Mouse (Mus musculus) embryonic facial prominence, embryonic 13.5 days (tissue): Measurements from ENCODE around the gene Sema7a. TPM values are rescaled to one million over a fixed set of nuclear protein-coding genes. Genes with fewer than 3 reads are reported as not detected.

ENCODE experiments used
- ATAC-seq: fragments of 200-750 bp; cut with Nextera tagmentation; 2 replicates; pipeline ENCODE4 v1.8.0; 2017; ENCODE audit warnings: low read depth; ENCODE audit not compliant: insufficient number of reproducible peaks, insufficient read depth, low FRiP score, low TSS enrichment
- H3K27ac ChIP-seq: fragments of 300-500 bp; sonication (generic); 2 replicates; pipeline ENCODE4 v1.5.1; 2015; ENCODE audit warnings: moderate library complexity, mild to moderate bottlenecking, inconsistent platforms
- H3K27me3 ChIP-seq: fragments of 300-500 bp; sonication (generic); 2 replicates; pipeline ENCODE4 v1.6.1; 2015; ENCODE audit warnings: mild to moderate bottlenecking, inconsistent platforms
- H3K36me3 ChIP-seq: fragments of 300-500 bp; sonication (generic); 2 replicates; pipeline ENCODE4 v1.6.1; 2015; ENCODE audit warnings: mild to moderate bottlenecking, inconsistent platforms
- H3K4me1 ChIP-seq: fragments of 300-500 bp; sonication (generic); 2 replicates; pipeline ENCODE4 v1.6.1; 2015; ENCODE audit warnings: inconsistent platforms
- H3K4me2 ChIP-seq: fragments of 300-500 bp; sonication (generic); 2 replicates; pipeline ENCODE4 v1.6.1; 2015; ENCODE audit warnings: moderate library complexity, mild to moderate bottlenecking, inconsistent platforms
- H3K4me3 ChIP-seq: fragments of 300-500 bp; sonication (generic); 2 replicates; pipeline ENCODE4 v1.5.1; 2015; ENCODE audit warnings: mild to moderate bottlenecking, inconsistent platforms
- H3K9ac ChIP-seq: fragments of 300-500 bp; sonication (generic); 2 replicates; pipeline ENCODE4 v1.6.1; 2015; ENCODE audit warnings: mild to moderate bottlenecking, inconsistent platforms
- H3K9me3 ChIP-seq: fragments of 300-500 bp; sonication (generic); 2 replicates; pipeline ENCODE4 v1.6.1; 2016; ENCODE audit warnings: inconsistent platforms
- WGBS: fragments of 180-500 bp; shearing (Covaris S2); methylation state at CpG from one replicate; pipeline ENCODE4 v1.1.7; 2015; ENCODE audit warnings: mixed read lengths; 5-methylcytosine and 5-hydroxymethylcytosine counted together
- polyA plus RNA-seq: library from polyadenylated mRNA; unstranded; fragments of >200 nt; fragmentation: Nextera tagmentation; extraction: Ambion mirVana; gene quantifications from 2 replicates; pipeline ENCODE4 v1.2.1, GENCODE M21; 2015

The Sema7a gene
- polyA plus RNA-seq, 1 experiment from 2014 or later = 0.55 TPM

DNA sequence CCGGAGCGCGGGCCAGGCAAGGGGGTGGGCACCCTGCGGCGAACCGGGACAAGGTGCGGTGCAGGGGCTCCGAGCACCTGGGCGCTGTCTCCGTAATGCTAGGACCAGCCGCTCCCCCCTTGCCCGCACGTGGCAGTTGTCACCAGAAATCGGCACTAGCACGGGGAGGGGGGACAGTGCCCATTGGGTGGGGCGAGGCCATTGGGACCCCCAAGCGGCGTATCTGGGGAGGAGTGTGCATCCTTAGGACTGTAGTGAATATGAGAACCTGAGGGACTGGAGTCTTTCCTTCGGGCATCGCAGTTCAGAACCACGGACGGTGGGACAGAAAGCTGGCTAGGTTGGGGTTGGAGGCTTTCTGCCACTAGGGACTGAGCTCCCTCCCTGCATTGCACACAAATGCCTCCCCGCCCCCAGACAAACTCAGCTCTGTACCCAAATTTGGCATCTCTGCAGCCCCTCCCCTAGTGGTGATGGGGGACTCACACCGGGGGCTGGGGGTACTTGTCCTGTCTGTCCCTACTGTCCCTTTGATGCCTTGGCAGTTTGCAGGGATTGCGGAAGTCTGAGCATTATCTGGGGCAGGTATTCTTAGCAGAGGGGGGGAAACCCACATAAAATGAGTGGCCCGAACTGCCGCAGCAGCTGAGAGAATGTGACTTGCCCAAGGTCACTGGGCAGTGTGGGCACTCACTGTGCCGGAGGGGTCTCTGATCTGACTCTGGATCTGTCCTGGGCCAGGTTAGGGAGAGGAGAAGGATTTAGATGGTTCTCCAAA lies 1.1 kb downstream of the Sema7a start:
- no peaks in the 10 kb centered on the region for H3K9me3 ChIP-seq
- peak overlapping the region; percentile 69 for H3K4me3 ChIP-seq
- H3K9ac ChIP-seq = peak overlapping the region; percentile 76
- H3K4me1 ChIP-seq = peaks cover 29% of the 10 kb centered on the region
- no peak overlapping the region for H3K27ac ChIP-seq
- WGBS = 7% methylated on average over 28 of the region's 28 CpGs
- peak overlapping the region; percentile 98 for H3K4me2 ChIP-seq
- no peaks in the 10 kb centered on the region for H3K36me3 ChIP-seq
- H3K27me3 ChIP-seq = peaks cover 83% of the 10 kb centered on the region
- ATAC-seq = peak; percentile 32; the same call in 1 of the 2 replicates

DNA sequence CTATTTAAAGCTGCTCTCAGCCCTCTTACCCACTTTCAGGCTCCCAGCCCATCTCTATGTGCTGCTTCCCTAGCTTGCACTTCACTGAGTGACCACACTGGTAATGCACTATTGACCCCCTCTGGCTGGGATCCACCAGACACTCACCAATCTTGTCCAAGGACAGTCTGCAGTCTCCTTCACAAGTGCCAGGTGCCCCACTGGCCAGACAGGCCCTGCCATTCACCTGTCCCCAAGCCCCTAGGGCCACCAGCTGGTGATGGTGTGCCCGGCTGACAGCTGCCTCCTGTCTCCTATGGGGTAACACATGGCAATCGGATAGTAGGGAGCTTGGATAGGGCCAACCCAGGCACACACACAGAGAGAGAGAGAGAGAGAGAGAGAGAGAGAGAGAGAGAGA lies 2.1 kb downstream of the Sema7a start:
- Histone ChIP-seq H3K27ac (no peak overlapping the region), H3K27me3 (peaks cover 85% of the 10 kb centered on the region), H3K9me3 (no peaks in the 10 kb centered on the region), H3K4me3 (no peak overlapping the region), H3K36me3 (no peaks in the 10 kb centered on the region), H3K4me1 (peaks cover 30% of the 10 kb centered on the region), H3K9ac (no peak overlapping the region), H3K4me2 (no peak overlapping the region; the same call in 1 of the 2 replicates)
- no peak for ATAC-seq
- 61% methylated on average over 2 of the region's 2 CpGs for WGBS

DNA sequence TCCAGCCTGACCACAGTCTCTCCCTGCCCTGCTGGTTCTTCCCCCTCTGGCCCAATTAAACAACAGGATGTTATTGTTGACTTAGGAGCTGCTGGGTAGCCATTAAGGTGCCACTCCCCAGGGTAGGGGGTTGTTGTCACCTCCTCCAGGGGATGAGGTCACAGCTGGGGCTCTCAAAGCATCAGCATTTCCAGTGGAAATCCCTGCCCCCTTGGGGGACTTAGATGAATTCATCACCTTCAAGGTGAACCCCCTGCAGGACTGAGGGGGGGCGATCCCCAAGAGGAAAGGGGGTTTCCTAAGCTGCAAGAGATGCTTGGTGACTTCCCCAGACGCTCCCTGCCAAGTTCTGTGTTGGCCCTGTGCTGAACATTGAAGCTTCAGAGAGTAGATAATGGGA lies 3.2 kb downstream of the Sema7a start:
- Histone ChIP-seq H3K4me2 (no peak overlapping the region), H3K9me3 (no peaks in the 10 kb centered on the region), H3K4me1 (peaks cover 30% of the 10 kb centered on the region), H3K27me3 (peaks cover 77% of the 10 kb centered on the region), H3K4me3 (no peak overlapping the region), H3K9ac (no peak overlapping the region), H3K36me3 (no peaks in the 10 kb centered on the region), H3K27ac (no peak overlapping the region)
- 29% methylated on average over 2 of the region's 2 CpGs for WGBS
- ATAC-seq = no peak

- Histone ChIP-seq H3K9me3 (no peaks in the 10 kb centered on the region), H3K4me1 (peaks cover 29% of the 10 kb centered on the region), H3K36me3 (no peaks in the 10 kb centered on the region), H3K9ac (no peak overlapping the region), H3K27me3 (peaks cover 74% of the 10 kb centered on the region), H3K27ac (no peak overlapping the region), H3K4me2 (no peak overlapping the region), H3K4me3 (no peak overlapping the region)
- ATAC-seq = no peak
- 28% methylated on average over 5 of the region's 5 CpGs for WGBS
These were observed 4.7 kb downstream of the Sema7a start for GRCm38 (mm10) chr9:57944572-57944971.

DNA sequence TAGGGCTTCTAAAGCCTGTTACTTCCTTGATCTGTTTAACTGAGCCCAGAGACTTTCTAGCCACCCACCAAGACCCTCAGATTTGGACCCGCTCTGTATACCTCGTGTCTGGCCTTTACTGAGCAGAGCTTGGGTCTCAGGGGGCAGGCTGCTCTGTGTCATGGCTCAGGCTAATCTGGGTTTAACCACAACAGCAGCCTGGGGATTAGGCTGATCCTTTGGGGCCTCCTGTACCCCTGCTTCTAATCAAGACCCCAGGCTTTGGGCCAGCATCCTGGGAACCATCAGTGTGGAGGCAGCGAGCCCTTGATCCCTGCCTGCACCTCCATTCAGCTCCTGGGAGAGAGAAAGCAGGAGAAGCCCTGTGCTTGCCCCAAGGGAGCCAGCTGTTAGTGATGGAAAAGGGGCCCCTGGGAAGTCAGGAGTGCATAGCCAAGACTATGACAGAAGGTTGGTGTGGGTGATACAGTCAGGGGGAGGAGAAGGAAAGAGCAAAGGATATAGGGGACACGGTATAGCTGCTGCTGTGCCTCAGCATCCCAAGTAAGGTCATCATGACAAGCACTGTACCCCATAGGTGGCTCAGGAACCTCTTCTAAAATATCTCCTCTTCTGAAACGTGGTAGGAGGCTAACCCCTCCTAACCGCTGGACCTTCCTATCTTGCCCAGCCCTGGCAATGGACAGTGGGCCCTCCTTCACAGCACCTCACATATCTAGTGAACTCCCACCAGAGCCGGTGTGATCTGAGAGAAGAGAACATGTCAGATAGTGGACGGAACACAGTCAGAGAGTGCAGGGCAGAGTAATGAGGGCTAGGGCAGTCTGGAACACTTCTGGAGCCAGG lies 6.1 kb downstream of the Sema7a start:
- H3K27me3 ChIP-seq = peaks cover 74% of the 10 kb centered on the region
- no peak overlapping the region for H3K9ac ChIP-seq
- ATAC-seq = no peak
- WGBS = 62% methylated on average over 8 of the region's 8 CpGs
- H3K4me3 ChIP-seq = no peak overlapping the region
- peaks cover 32% of the 10 kb centered on the region for H3K4me1 ChIP-seq
- no peaks in the 10 kb centered on the region for H3K36me3 ChIP-seq
- no peaks in the 10 kb centered on the region for H3K9me3 ChIP-seq
- H3K27ac ChIP-seq = no peak overlapping the region
- H3K4me2 ChIP-seq = no peak overlapping the region

DNA sequence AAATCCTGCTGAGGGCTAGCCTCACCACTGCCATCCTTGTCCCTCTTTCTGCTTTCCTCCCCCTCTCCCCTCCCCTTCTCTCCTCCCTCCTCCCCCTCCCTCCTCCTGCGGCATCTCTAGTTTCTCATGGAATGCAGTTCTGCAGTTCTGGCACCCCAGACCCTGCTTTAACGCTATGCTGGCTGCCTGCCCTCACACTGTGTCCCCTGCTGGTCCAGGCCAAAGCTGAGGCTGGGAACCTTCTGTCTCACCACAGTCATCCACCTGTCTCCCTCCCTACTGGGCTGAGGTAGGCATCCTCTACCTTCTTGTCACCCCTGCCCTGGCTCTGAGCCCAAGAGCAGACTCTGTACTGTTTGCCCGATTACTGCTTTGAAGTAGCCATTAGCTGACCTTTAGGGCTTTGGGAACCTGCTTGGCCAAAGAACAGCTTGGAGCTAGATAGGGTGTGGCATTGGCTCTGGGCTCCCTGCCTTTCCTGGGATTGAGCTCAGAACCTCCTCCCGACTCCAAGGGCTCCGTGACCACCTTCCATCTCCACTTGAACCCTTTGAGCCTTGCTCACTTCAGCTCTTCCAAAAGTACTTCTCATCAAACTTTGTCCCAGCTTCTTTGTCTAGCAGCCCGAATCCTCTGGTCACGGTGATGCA lies 7.6 kb downstream of the Sema7a start:
- Histone ChIP-seq H3K4me2 (no peak overlapping the region), H3K4me3 (no peak overlapping the region), H3K9ac (no peak overlapping the region), H3K9me3 (no peaks in the 10 kb centered on the region), H3K36me3 (no peaks in the 10 kb centered on the region), H3K27me3 (peaks cover 60% of the 10 kb centered on the region), H3K27ac (no peak overlapping the region), H3K4me1 (peaks cover 42% of the 10 kb centered on the region)
- 52% methylated on average over 7 of the region's 7 CpGs for WGBS
- ATAC-seq = no peak

DNA sequence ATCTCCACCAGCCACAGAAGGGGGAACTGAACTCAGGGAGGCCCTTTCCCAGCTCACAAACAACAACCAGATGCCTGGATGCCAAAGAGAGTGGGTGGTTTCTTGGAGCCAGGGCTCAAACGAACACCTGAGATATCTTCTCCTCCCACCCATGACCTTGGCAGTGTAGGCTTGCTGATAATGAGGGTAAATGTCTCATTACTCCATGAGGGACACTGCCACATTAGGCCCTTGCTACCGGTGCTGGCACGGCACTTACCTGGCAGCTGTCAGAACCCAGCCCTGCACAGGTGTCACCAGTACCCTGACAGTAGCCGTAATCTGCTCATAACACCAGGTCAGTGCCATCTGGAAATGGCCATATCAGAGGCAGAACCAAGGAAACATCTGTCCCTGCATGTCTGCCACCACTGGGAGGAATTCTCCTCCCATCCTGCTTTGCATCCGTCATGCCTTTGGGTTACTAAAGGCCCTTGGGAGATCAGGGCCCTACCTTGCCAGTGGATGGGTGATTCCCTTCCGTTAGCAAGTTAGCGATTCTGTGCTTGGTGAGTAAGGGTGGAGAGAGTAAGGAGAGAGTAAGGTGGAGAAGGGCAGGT lies 8.5 kb downstream of the Sema7a start:
- no peak for ATAC-seq
- WGBS = 82% methylated on average over 7 of the region's 7 CpGs
- peaks cover 50% of the 10 kb centered on the region for H3K27me3 ChIP-seq

GRCm38 (mm10) chr9:57949102-57949704 lies 9.3 kb downstream of the Sema7a start:
- H3K9ac ChIP-seq = no peak overlapping the region
- no peak overlapping the region for H3K27ac ChIP-seq
- peaks cover 51% of the 10 kb centered on the region for H3K4me1 ChIP-seq
- no peak overlapping the region for H3K4me3 ChIP-seq
- H3K9me3 ChIP-seq = no peaks in the 10 kb centered on the region
- no peaks in the 10 kb centered on the region for H3K36me3 ChIP-seq
- peaks cover 43% of the 10 kb centered on the region for H3K27me3 ChIP-seq
- H3K4me2 ChIP-seq = no peak overlapping the region
- ATAC-seq = no peak
- 85% methylated on average over 8 of the region's 8 CpGs for WGBS

More for the DNA sequence above, 8.5 kb downstream of the Sema7a start:
- H3K4me3 ChIP-seq = no peak overlapping the region
- no peaks in the 10 kb centered on the region for H3K9me3 ChIP-seq
- H3K27ac ChIP-seq = no peak overlapping the region
- peaks cover 44% of the 10 kb centered on the region for H3K4me1 ChIP-seq
- no peak overlapping the region for H3K9ac ChIP-seq
- H3K4me2 ChIP-seq = no peak overlapping the region
- no peaks in the 10 kb centered on the region for H3K36me3 ChIP-seq

DNA sequence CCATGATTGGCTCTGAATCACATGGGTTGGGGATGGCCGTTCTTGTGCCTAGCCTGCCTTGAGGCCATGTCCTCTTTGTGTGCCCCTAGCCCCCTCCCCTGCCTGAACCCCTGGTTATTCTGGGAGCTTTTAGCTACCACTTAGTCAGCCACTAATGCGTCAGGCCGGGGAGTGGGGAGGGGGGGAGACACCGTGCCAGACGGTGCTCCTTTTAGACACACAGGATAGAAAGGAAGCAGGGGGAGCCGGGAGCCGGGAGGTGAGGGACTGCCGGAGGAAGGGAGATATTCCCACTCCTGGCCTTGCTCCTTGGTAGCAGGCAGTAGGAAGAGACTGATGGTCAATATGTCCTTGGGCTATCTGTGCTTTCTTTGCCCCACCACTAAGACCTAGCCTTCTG lies 10.0 kb downstream of the Sema7a start:
- ATAC-seq = no peak
- H3K4me3 ChIP-seq = no peak overlapping the region
- no peaks in the 10 kb centered on the region for H3K9me3 ChIP-seq
- no peak overlapping the region for H3K27ac ChIP-seq
- WGBS = 35% methylated on average over 8 of the region's 8 CpGs
- H3K36me3 ChIP-seq = no peaks in the 10 kb centered on the region
- H3K4me2 ChIP-seq = no peak overlapping the region
- peaks cover 41% of the 10 kb centered on the region for H3K27me3 ChIP-seq
- H3K4me1 ChIP-seq = peaks cover 51% of the 10 kb centered on the region
- peak overlapping the region; percentile 32; the same call in 1 of the 2 replicates for H3K9ac ChIP-seq

DNA sequence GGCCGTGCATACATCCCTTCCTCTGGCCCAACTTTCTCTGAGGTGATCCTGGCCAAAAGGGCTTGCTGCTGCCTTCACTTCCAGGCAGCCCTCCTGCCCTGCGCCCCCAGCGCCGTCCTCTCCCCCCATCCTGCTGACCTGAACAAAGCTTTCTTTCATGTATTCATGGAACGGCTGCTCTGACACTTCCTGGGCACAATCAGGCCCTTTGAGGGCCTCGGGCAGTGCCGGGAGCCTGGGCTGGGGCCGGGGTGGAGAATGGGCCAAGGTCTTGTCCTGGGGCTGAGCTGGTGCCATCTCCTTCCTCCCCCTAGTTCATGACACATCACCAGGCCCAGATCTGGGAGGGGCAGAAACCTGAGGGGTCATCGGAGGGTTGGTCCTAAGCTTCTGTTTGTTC lies 10.6 kb downstream of the Sema7a start:
- no peak overlapping the region for H3K4me3 ChIP-seq
- H3K4me1 ChIP-seq = peaks cover 51% of the 10 kb centered on the region
- peaks cover 39% of the 10 kb centered on the region for H3K27me3 ChIP-seq
- H3K4me2 ChIP-seq = no peak overlapping the region
- WGBS = 37% methylated on average over 9 of the region's 9 CpGs
- no peak overlapping the region for H3K27ac ChIP-seq
- no peak for ATAC-seq
- H3K36me3 ChIP-seq = no peaks in the 10 kb centered on the region
- no peaks in the 10 kb centered on the region for H3K9me3 ChIP-seq
- 0 out of 2 replicates have a peak overlapping the region, but pooled peaks have one; percentile 32 for H3K9ac ChIP-seq

DNA sequence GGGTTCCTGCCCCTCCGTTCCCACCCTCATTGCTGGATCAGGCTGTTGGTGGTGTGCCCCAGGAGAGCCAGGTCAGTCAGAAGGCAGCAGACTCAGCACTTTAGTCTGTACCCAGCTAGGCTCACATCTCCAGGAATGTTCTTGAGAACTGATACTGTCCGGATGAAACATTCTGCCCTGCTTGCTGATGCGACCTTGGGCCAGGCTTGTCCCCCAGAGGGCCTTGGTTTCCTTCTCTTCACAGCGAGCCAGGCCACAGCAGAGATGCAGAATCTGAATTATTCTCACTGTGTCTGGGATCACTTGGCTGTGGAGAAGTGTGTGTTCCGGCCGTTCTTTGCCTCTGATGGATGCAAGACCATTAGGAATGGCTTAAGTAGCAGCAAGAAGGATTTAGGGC lies 12.1 kb downstream of the Sema7a start:
- no peak overlapping the region for H3K4me2 ChIP-seq
- no peaks in the 10 kb centered on the region for H3K9me3 ChIP-seq
- H3K36me3 ChIP-seq = no peaks in the 10 kb centered on the region
- ATAC-seq = no peak
- peaks cover 27% of the 10 kb centered on the region for H3K27me3 ChIP-seq
- H3K4me1 ChIP-seq = peaks cover 45% of the 10 kb centered on the region
- peak overlapping the region; percentile 44; the same call in 1 of the 2 replicates for H3K9ac ChIP-seq
- H3K27ac ChIP-seq = no peak overlapping the region
- no peak overlapping the region for H3K4me3 ChIP-seq
- 34% methylated on average over 6 of the region's 6 CpGs for WGBS
